Mouse (Mus musculus): ENCODE data around the gene Znhit3.

DNA sequence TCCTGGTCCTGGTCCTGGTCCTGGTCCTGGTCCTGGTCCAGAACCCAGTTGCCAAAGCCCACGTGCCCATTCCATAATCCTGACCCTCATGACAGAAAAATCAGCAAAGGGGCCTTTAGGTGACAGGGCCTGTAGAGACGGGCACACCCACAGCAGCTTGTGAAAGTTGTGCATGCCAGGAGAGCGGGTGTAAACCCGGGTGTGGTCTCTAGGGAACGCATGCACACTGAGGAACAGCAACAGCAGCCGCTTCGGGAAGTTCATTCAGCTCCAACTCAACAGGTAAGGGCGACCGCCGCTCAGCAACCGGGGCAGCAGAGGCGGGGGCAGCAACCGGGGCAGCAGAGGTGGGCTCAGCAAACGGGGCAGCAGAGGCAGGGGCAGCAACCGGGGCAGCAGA lies 23.1 kb downstream of the Znhit3 start:
- TF ChIP-seq EP300 (IDR thresholded peaks at IDR 0.05) (no peak), CTCF (IDR thresholded peaks at IDR 0.05) (no peak)

All from lung, postnatal 0 days (tissue).